Mouse (Mus musculus) megakaryocyte, embryonic 14.5 days (primary cell): ENCODE results near the gene Fam20b. TPM values are rescaled to one million over a fixed set of nuclear protein-coding genes. Genes with fewer than 3 reads are reported as not detected.

ENCODE experiments used
- H3K27me3 ChIP-seq: replicated peaks from 2 replicates; pipeline ENCODE3; 2012; ENCODE audit warnings: inconsistent platforms
- H3K36me3 ChIP-seq: replicated peaks from 2 replicates; pipeline ENCODE3; 2012; ENCODE audit warnings: low read length, inconsistent platforms, mixed read lengths
- H3K4me1 ChIP-seq: 2 replicates; pipeline ENCODE4 v1.6.1; 2012; ENCODE audit warnings: inconsistent platforms
- H3K4me3 ChIP-seq: replicated peaks from 2 replicates; pipeline ENCODE3; 2012; ENCODE audit warnings: moderate library complexity, mild to moderate bottlenecking, inconsistent platforms
- H3K9me3 ChIP-seq: 2 replicates; pipeline ENCODE4 v1.6.1; 2012; ENCODE audit warnings: inconsistent platforms
- FLI1 ChIP-seq: IDR thresholded peaks from 2 replicates; pipeline ENCODE4 v1.6.1; 2012; ENCODE audit warnings: low read length, inconsistent platforms, mixed read lengths
- GATA1 ChIP-seq: IDR thresholded peaks from 3 replicates; pipeline ENCODE4 v1.6.1; 2012; ENCODE audit warnings: mixed read lengths, low read length, inconsistent platforms, borderline replicate concordance
- polyA plus RNA-seq: library from polyadenylated mRNA; stranded (reverse); fragments of >175 nt; gene quantifications from 2 replicates; pipeline ENCODE4 v1.2.3, GENCODE M21; 2012; ENCODE audit warnings: low replicate concordance; ENCODE audit not compliant: insufficient read depth

Gene Fam20b
- polyA plus RNA-seq, 1 experiment, result 6.0 TPM

DNA sequence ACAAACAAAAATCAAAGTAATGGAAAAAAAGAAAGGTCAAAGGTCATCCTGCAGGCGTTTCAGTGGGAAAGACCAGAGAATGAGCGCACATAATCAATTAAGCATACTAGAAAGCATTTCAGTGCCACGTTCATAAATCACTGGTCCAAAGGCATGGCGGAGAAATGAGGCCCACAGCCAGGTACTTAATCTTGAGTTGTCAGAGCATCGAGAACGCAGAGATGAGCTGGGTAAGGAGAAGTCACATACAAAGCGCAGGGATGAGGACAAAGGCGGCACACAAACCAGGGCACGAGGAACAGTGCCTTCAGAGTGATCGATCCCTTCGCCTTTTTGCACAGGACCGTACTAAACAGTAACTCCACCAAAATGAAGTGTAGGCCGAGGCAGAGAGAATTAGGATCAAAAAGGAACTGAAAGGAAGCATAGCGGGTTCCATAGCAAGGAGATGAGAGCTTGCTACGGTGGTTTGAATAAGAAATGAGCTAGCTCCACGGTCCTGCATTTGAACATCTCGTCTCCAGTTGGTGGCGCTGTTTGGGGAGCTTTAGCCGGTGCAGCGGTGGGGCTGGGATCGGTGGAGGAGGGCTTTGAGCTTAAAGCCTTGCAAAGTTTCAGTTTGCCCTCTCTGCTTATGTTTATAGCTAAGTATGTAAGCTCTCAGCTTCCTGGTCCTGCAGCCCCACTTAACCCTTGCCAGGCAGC, 33.3 kb upstream of the Fam20b start:
- H3K27me3 ChIP-seq, result peaks cover 3% of the 10 kb centered on the region
- peaks cover 11% of the 10 kb centered on the region for H3K36me3 ChIP-seq
- H3K4me3 ChIP-seq, result peak overlapping the region; percentile 81
- H3K4me1 ChIP-seq, result peaks cover 52% of the 10 kb centered on the region
- peaks cover 15% of the 10 kb centered on the region for H3K9me3 ChIP-seq
- TF ChIP-seq GATA1, result no peak
- TF ChIP-seq FLI1, result no peak

DNA sequence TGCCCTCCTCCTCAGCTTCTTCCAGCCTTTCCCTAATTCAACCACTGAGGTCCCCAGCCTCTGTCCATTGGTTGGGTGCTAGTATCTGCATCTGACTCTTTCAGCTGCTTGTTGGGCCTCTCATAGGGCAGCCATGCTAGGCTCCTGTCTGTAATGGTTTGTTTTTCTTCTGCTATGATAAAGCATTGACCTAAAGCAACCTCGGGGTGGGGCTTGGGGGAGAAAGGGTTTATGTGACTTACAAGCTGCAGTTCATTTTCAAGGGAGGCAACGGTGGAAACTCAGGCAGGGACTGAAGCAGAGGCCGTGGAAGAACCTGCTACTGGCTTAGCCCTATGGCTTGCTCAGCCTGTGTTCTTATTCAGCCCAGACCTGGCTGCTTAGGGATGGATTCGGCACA, 31.4 kb upstream of the Fam20b start:
- Histone ChIP-seq H3K9me3 (peaks cover 8% of the 10 kb centered on the region; the same call in 1 of the 2 replicates), H3K4me1 (peaks cover 64% of the 10 kb centered on the region), H3K27me3 (no peaks in the 10 kb centered on the region), H3K36me3 (peaks cover 11% of the 10 kb centered on the region), H3K4me3 (no peak overlapping the region)
- TF ChIP-seq FLI1, result no peak
- no peak for TF ChIP-seq GATA1

DNA sequence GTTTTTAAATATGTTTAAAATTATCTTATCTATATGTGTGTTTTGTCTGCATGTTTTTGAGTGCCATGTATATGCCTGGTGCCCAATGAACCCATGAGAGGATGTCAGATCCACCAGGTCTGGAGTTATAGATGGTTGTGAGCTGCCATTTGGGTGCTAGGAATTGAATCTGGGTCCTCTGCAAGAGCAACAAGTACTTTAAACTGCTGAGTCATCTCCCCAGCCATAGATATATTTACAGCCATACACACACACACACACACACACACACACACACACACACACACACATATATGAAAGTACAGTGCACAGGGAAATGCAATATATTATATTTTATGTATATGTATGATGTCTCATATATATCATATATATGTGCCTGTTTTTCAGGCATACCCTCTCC, 30.2 kb upstream of the Fam20b start:
- Histone ChIP-seq H3K36me3 (peaks cover 11% of the 10 kb centered on the region), H3K27me3 (no peaks in the 10 kb centered on the region), H3K4me1 (peaks cover 69% of the 10 kb centered on the region)

DNA sequence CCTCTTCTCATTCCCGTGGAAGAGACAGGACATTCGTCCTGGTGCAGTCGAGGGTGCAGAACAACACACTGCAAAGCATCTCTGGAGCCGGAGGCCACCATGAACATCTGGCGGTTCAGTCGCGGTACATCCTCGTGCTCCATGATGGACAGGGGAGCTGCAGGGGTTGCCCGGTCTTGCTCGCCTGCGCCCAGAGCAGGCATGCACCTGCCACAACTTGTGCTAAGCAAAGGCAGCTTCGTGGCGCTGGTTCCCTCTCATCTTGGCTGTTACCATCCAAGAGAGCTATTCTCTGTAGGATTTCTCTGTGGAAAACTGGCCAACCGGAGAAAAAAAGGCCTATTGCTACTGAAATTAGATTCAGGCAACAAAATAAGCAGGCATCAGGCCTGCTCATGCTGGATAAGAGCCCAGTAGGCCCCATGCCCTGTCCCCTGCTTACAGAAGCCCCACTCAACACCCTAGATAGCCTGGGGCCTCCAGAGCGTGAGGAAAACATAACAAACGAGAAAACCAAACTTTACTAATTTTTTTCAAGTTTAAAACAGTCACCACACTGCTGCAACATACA, 29.6 kb upstream of the Fam20b start:
- H3K4me1 ChIP-seq, result peaks cover 75% of the 10 kb centered on the region
- H3K9me3 ChIP-seq, result peaks cover 8% of the 10 kb centered on the region; the same call in 1 of the 2 replicates
- H3K4me3 ChIP-seq, result no peak overlapping the region
- no peaks in the 10 kb centered on the region for H3K27me3 ChIP-seq
- no peak for TF ChIP-seq GATA1
- TF ChIP-seq FLI1, result no peak
- H3K36me3 ChIP-seq, result peaks cover 11% of the 10 kb centered on the region

More for the DNA sequence above, 30.2 kb upstream of the Fam20b start:
- Histone ChIP-seq H3K9me3 (peaks cover 8% of the 10 kb centered on the region; the same call in 1 of the 2 replicates), H3K4me3 (no peak overlapping the region)
- no peak for TF ChIP-seq GATA1
- TF ChIP-seq FLI1, result no peak

DNA sequence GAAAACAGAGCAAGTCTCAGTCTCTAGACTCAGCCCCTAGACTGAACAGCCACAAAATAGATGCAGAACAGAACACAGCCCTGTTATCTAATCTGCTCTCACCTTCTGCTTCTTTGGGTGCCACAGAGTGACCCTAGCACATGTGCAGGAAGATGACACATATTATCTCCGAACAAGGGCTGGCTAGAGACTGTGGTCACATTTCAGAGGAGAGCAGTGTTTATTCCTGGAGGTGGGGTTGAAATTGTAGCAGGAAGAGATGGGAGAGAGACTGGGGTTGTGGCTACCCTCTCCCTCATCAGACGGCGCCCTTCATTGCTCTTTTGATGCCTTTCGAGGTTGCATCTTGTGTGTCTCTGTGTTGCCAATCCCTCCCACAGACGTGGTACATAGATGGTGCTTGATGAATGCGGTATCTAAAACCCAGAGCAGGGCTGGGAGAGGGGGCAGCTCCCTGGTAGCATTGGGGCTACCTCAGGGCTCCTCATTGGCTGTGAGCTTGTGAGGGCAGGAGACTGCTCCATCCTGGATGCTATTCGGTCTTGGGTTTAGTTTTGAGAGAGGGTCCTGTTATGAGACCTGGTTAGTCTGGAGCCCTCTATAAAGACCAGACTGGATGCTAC, 26.4 kb upstream of the Fam20b start:
- Histone ChIP-seq H3K27me3 (no peaks in the 10 kb centered on the region), H3K4me1 (peaks cover 78% of the 10 kb centered on the region), H3K36me3 (peaks cover 11% of the 10 kb centered on the region), H3K4me3 (peak overlapping the region; percentile 71), H3K9me3 (peaks cover 8% of the 10 kb centered on the region; the same call in 1 of the 2 replicates)
- TF ChIP-seq FLI1 (no peak), GATA1 (peak; percentile 68; the same call in 1 of the 3 replicates)

DNA sequence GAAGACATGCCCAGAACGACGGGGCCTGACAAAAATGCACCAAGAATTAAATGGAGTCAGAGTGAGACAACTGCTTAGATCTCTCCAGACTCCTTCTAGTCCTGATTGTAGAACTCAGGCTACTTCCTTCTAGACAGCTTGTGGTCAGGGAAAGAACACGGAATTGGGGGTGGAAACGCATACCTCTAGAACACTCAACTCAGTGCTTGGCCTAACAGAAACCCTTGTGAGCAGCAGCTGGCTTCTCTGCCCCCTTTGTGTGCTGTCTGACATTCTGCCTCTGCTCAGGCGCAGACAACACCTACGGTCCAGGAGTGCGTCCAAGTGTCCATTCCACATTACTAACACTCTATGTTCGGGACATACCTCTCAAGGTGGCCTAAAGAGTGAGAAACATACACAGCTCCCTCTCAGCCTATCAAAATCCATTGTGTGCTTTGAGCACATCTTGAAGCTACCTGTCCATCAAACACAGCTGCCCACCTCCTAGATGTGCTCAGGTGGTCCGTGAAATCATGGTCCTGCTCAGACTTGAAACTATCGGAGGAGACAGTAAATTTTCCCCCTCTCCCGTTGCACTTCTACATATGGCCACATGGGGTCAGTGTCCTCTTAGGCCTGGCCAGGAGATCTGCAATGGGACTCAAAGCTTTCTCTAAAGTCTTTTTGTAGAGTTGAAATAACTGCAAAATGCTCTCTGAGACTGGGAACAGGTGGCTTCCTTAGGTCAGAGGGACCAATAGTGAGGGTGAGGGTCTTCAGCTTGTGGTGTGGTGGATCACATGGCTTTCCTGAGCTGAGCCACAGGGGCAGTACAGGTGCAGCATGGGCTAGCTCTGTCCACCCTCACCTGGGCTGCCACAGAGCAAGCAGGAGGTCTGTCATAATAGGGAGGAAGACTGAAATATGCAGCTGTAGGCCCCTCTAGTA, 22.9 kb upstream of the Fam20b start:
- Histone ChIP-seq H3K4me3 (peak overlapping the region; percentile 51), H3K27me3 (no peaks in the 10 kb centered on the region), H3K4me1 (peaks cover 64% of the 10 kb centered on the region), H3K36me3 (no peaks in the 10 kb centered on the region), H3K9me3 (no peaks in the 10 kb centered on the region)
- TF ChIP-seq FLI1 (no peak), GATA1 (no peak)

DNA sequence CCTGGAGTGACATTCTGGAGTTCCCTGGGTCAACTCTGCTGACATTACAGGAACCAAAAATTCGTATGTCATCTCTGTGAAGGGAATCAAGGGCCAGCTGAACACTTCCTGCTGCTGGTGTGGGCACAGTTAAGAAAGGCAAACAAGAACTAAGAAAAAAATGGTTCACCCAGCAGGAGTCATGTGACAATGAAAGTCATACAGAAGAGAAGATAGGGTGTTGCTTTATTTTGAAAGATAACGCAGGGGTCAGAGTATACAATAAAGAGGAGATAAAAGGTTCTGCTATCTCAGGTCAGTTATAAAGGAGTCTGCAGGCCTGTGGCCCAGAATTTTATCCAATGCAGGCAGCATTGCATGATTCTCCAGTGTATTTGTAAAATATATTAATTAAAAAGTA, 16.9 kb upstream of the Fam20b start:
- no peak for TF ChIP-seq FLI1
- no peak for TF ChIP-seq GATA1
- Histone ChIP-seq H3K4me1 (peaks cover 45% of the 10 kb centered on the region), H3K27me3 (no peaks in the 10 kb centered on the region), H3K36me3 (no peaks in the 10 kb centered on the region), H3K9me3 (no peaks in the 10 kb centered on the region), H3K4me3 (no peak overlapping the region)

DNA sequence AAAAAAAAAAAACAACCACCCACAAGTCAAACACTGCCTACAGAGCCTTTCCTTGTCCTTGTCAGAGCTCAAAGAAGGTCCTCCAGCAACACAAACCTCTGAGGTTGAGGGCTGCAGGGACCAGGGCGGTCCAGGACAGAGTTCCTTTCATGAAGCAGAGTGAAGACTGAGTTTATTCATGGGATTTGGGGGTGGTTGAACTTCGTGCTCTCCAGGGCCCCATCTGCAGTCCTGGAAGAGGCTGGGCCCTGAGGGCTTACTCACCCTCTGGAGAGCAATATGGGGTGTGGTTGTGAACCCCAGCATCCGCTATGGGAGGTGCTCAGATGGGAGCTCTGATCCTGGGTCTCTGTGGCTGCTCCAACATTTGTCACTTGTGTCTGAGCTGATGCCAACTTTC, 15.1 kb upstream of the Fam20b start:
- TF ChIP-seq FLI1, result no peak
- TF ChIP-seq GATA1, result no peak
- Histone ChIP-seq H3K27me3 (no peaks in the 10 kb centered on the region), H3K36me3 (no peaks in the 10 kb centered on the region), H3K9me3 (no peaks in the 10 kb centered on the region), H3K4me1 (peaks cover 47% of the 10 kb centered on the region), H3K4me3 (no peak overlapping the region)

DNA sequence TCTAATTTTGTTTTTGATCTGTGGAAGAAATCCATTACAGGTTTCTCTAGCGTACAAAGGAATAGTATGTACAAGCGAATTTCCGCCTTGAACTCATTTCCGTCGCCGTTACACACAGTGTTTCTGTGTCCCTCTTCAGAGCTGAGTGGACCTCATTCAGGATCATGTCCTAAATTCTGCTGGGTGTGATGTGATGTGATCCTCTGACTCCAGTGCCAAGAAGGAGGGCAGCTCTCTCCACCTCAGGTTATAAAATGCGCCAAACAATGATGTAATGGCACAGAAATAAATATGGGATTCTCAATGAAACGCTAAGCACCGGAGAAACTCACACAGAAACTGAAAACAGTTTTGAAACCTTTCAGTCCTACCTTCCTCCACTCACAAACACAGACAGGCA, 14.7 kb upstream of the Fam20b start:
- TF ChIP-seq FLI1 (no peak), GATA1 (no peak)
- Histone ChIP-seq H3K4me1 (peaks cover 49% of the 10 kb centered on the region), H3K27me3 (no peaks in the 10 kb centered on the region), H3K36me3 (no peaks in the 10 kb centered on the region), H3K4me3 (no peak overlapping the region), H3K9me3 (no peaks in the 10 kb centered on the region)
